Mouse (Mus musculus): ENCODE data around the gene Tsc2. TPM values are rescaled to one million over a fixed set of nuclear protein-coding genes. Genes with fewer than 3 reads are reported as not detected.

Gene Tsc2
- polyA plus RNA-seq, 1 experiment from 2014 or later = 25.8 TPM

DNA sequence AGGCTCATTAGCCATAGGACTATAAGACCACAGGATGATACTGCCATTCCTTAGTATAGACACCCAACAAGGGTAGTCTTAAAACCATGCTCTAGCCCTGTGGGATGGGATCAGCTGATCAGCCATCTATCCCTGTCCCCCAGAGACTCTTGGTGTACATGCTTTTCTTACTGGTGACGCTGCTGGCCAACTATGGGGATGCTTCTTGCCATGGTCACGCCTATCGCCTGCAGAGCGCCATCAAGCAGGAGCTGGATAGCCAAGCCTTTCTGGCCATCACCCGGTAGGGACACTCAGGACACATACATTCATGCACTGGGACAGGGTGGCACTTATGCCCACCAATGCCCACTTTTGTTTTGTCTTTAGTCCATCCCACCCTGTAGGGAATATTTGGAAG, 40.7 kb downstream of the Tsc2 start:
- Histone ChIP-seq H3K27me3 (replicated peaks; ENCODE audit: control insufficient read depth, insufficient read depth, low read length) (no peaks in the 10 kb centered on the region), H3K4me2 (replicated peaks; ENCODE audit: low read depth) (no peak overlapping the region), H3K9ac (ENCODE audit: low read depth, low read length) (no peak overlapping the region), H3K36me3 (ENCODE audit: control insufficient read depth, insufficient read depth) (peaks cover 79% of the 10 kb centered on the region), H3K4me1 (replicated peaks; ENCODE audit: control insufficient read depth, insufficient read depth, low read length) (no peaks in the 10 kb centered on the region), H3K9me3 (ENCODE audit: control insufficient read depth) (no peaks in the 10 kb centered on the region), H3K4me3 (ENCODE audit: low read depth, low read length) (no peak overlapping the region), H3K27ac (ENCODE audit: low read depth, low read length) (no peak overlapping the region)
- 93% methylated on average over 5 of the region's 5 CpGs for WGBS
- no peak for ATAC-seq
- TF ChIP-seq CTCF (IDR thresholded peaks at IDR 0.05; ENCODE audit: low read depth) = no peak

DNA sequence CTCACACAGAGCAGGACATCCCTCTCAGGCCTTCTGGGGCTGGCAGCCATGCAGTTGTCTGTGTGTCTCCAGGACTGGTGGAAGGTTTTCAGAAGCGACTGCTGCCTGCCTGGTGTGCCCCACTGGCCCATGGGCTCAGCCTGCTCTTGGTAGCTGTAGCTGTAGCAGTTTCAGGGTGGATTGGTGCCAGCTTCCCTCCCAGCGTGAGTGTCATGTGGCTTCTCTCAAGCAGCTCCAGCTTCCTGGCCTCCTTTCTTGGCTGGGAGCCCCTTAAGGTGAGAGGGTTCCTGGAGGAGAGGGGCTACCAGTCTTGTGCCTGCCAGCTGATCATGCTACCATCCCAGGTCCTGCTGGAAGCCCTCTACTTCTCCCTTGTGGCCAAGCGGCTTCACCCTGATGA, 41.5 kb downstream of the Tsc2 start:
- Histone ChIP-seq H3K4me3 (ENCODE audit: low read depth, low read length) (no peak overlapping the region), H3K27me3 (replicated peaks; ENCODE audit: control insufficient read depth, insufficient read depth, low read length) (no peaks in the 10 kb centered on the region), H3K27ac (ENCODE audit: low read depth, low read length) (no peak overlapping the region), H3K4me2 (replicated peaks; ENCODE audit: low read depth) (no peak overlapping the region), H3K9ac (ENCODE audit: low read depth, low read length) (no peak overlapping the region), H3K4me1 (replicated peaks; ENCODE audit: control insufficient read depth, insufficient read depth, low read length) (no peaks in the 10 kb centered on the region), H3K36me3 (ENCODE audit: control insufficient read depth, insufficient read depth) (peaks cover 77% of the 10 kb centered on the region), H3K9me3 (ENCODE audit: control insufficient read depth) (no peaks in the 10 kb centered on the region)
- TF ChIP-seq CTCF (IDR thresholded peaks at IDR 0.05; ENCODE audit: low read depth) = no peak
- 86% methylated on average over 3 of the region's 3 CpGs for WGBS
- no peak for ATAC-seq

- Histone ChIP-seq H3K4me2 (replicated peaks; ENCODE audit: low read depth) (no peak overlapping the region), H3K27ac (ENCODE audit: low read depth, low read length) (no peak overlapping the region), H3K9ac (ENCODE audit: low read depth, low read length) (no peak overlapping the region), H3K36me3 (ENCODE audit: control insufficient read depth, insufficient read depth) (peaks cover 66% of the 10 kb centered on the region), H3K27me3 (replicated peaks; ENCODE audit: control insufficient read depth, insufficient read depth, low read length) (no peaks in the 10 kb centered on the region), H3K4me3 (ENCODE audit: low read depth, low read length) (no peak overlapping the region), H3K9me3 (ENCODE audit: control insufficient read depth) (no peaks in the 10 kb centered on the region), H3K4me1 (replicated peaks; ENCODE audit: control insufficient read depth, insufficient read depth, low read length) (no peaks in the 10 kb centered on the region)
- 88% methylated on average over 4 of the region's 4 CpGs for WGBS
- TF ChIP-seq CTCF (IDR thresholded peaks at IDR 0.05; ENCODE audit: low read depth) = no peak
- no peak for ATAC-seq
These were observed 45.9 kb downstream of the Tsc2 start for GRCm38 (mm10) chr17:24586532-24586931.

- peaks cover 71% of the 10 kb centered on the region for H3K36me3 ChIP-seq (ENCODE audit: control insufficient read depth, insufficient read depth)
- H3K4me3 ChIP-seq (ENCODE audit: low read depth, low read length) = no peak overlapping the region
- no peak overlapping the region for H3K9ac ChIP-seq (ENCODE audit: low read depth, low read length)
- no peak overlapping the region for H3K27ac ChIP-seq (ENCODE audit: low read depth, low read length)
- TF ChIP-seq CTCF (IDR thresholded peaks at IDR 0.05; ENCODE audit: low read depth) = no peak
- 71% methylated on average over 3 of the region's 3 CpGs for WGBS
- H3K4me2 ChIP-seq (replicated peaks; ENCODE audit: low read depth) = no peak overlapping the region
- H3K9me3 ChIP-seq (ENCODE audit: control insufficient read depth) = no peaks in the 10 kb centered on the region
- ATAC-seq = no peak
- H3K4me1 ChIP-seq (replicated peaks; ENCODE audit: control insufficient read depth, insufficient read depth, low read length) = no peaks in the 10 kb centered on the region
- H3K27me3 ChIP-seq (replicated peaks; ENCODE audit: control insufficient read depth, insufficient read depth, low read length) = no peaks in the 10 kb centered on the region
These were observed 47.9 kb downstream of the Tsc2 start for GRCm38 (mm10) chr17:24584520-24584919.

DNA sequence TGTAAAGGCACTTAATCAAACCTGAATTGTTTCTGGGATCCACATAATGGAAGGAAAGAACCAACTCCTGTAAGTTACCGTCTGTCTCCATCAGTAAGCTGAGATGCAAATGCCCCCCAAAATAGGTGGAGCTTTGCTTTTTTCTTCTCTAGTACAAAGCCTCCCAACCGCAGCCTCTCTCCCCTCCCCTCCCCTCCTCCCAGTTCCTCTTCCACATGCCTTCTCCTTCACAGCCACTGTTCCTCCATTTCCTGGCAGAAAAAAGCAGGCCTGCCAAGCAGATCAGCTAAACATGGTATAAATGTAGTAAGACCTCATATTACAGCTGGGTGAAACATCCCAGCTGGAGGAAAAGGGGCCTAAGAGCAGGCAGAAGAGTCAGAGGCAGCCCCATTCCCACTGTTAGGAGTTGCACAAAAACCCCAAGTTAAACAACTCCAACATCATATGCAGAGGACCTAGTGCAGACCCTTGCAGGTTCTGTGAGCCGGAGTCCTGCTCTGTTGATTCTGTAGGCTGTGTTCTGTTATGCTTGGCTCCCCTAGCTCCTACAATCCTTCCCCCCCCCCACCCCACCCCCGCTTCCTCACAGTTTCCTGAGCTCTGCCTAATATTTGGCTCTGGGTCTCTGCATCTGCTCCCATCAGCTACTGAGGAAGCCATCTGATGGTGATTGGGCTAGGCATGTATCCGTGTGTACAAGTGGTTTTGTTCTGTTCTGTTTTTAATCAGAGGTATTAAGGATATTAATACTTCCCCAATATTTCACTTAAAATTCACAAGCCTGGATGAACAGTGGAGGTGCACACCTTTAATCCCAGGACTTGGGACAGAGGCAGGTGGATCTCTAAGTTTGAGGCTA, 48.6 kb downstream of the Tsc2 start:
- Histone ChIP-seq H3K4me3 (ENCODE audit: low read depth, low read length) (no peak overlapping the region), H3K36me3 (ENCODE audit: control insufficient read depth, insufficient read depth) (peaks cover 73% of the 10 kb centered on the region), H3K9me3 (ENCODE audit: control insufficient read depth) (no peaks in the 10 kb centered on the region), H3K4me2 (replicated peaks; ENCODE audit: low read depth) (no peak overlapping the region), H3K27me3 (replicated peaks; ENCODE audit: control insufficient read depth, insufficient read depth, low read length) (no peaks in the 10 kb centered on the region), H3K9ac (ENCODE audit: low read depth, low read length) (no peak overlapping the region), H3K27ac (ENCODE audit: low read depth, low read length) (no peak overlapping the region), H3K4me1 (replicated peaks; ENCODE audit: control insufficient read depth, insufficient read depth, low read length) (no peaks in the 10 kb centered on the region)
- 75% methylated on average over 5 of the region's 5 CpGs for WGBS
- no peak for ATAC-seq
- TF ChIP-seq CTCF (IDR thresholded peaks at IDR 0.05; ENCODE audit: low read depth) = no peak

DNA sequence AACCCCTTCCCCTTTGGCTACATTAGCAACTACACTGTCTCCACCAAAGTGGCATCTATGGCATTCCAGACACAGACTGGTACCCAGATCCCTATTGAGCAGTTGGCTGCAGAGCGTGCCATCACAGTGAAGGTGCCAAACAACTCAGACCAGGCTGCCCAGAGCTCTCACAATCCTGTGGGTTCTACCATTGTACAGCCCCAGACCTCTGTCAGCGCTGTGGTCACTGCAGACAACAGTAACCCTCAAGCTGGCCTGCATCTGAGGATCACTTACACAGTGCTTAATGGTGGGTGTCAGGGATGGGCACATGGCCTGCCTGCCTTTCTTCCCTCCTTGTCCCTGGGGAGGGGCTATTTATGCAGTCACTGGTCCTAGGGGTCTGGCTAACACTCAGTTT, 52.1 kb downstream of the Tsc2 start:
- Histone ChIP-seq H3K4me2 (replicated peaks; ENCODE audit: low read depth) (no peak overlapping the region), H3K36me3 (ENCODE audit: control insufficient read depth, insufficient read depth) (peaks cover 73% of the 10 kb centered on the region), H3K9me3 (ENCODE audit: control insufficient read depth) (no peaks in the 10 kb centered on the region), H3K4me3 (ENCODE audit: low read depth, low read length) (no peak overlapping the region), H3K9ac (ENCODE audit: low read depth, low read length) (no peak overlapping the region), H3K27me3 (replicated peaks; ENCODE audit: control insufficient read depth, insufficient read depth, low read length) (no peaks in the 10 kb centered on the region), H3K27ac (ENCODE audit: low read depth, low read length) (no peak overlapping the region), H3K4me1 (replicated peaks; ENCODE audit: control insufficient read depth, insufficient read depth, low read length) (no peaks in the 10 kb centered on the region)
- 100% methylated on average over 2 of the region's 2 CpGs for WGBS
- ATAC-seq = no peak
- TF ChIP-seq CTCF (IDR thresholded peaks at IDR 0.05; ENCODE audit: low read depth) = no peak
